Comparison of ENCODE assay signal across 8 mouse cellular contexts in genomic region chr10:28073991-28074652, GRCm38 (mm10). TPM values are rescaled to one million over a fixed set of nuclear protein-coding genes. Genes with fewer than 3 reads are reported as not detected.
DNase-seq lines count a peak whose midpoint lies in the region; ATAC-seq and TF ChIP-seq lines count a peak whose summit lies in the region.

No protein-coding gene starts in this region.

- H3K27ac ChIP-seq in testis, adult 2 months (ENCODE audit: control insufficient read depth, insufficient read depth, low read depth, low read length), result peak overlapping the region; percentile 48; the same call in 1 of the 2 replicates
- H3K27ac ChIP-seq in hindbrain, embryonic 15.5 days (replicated peaks), result peak overlapping the region; percentile 90
- peak overlapping the region; percentile 97 for H3K27ac ChIP-seq in limb, embryonic 12.5 days
- H3K27ac ChIP-seq in midbrain, postnatal 0 days (ENCODE audit: low read depth, low read length), result peak overlapping the region; percentile 72; the same call in 1 of the 2 replicates

- no peaks in the 10 kb centered on the region for H3K36me3 ChIP-seq in testis, adult 2 months (ENCODE audit: control insufficient read depth, insufficient read depth, low read length)
- no peaks in the 10 kb centered on the region for H3K36me3 ChIP-seq in hindbrain, embryonic 15.5 days
- H3K36me3 ChIP-seq in limb, embryonic 12.5 days, result no peaks in the 10 kb centered on the region
- no peaks in the 10 kb centered on the region for H3K36me3 ChIP-seq in midbrain, postnatal 0 days (ENCODE audit: insufficient read depth, low read length)

- H3K9me3 ChIP-seq in hindbrain, embryonic 15.5 days, result no peaks in the 10 kb centered on the region
- no peaks in the 10 kb centered on the region for H3K9me3 ChIP-seq in limb, embryonic 12.5 days
- H3K9me3 ChIP-seq in midbrain, postnatal 0 days (ENCODE audit: low read length), result no peaks in the 10 kb centered on the region

- peak overlapping the region; percentile 85 for H3K4me3 ChIP-seq in testis, adult 2 months (ENCODE audit: control insufficient read depth, low read depth, low read length)
- peak overlapping the region; percentile 76 for H3K4me3 ChIP-seq in hindbrain, embryonic 15.5 days
- peak overlapping the region; percentile 74 for H3K4me3 ChIP-seq in limb, embryonic 12.5 days (replicated peaks)
- H3K4me3 ChIP-seq in midbrain, postnatal 0 days (ENCODE audit: low read depth, low read length), result peak overlapping the region; percentile 66

- H3K4me1 ChIP-seq in testis, adult 2 months (ENCODE audit: control insufficient read depth, insufficient read depth, low read length), result peaks cover 11% of the 10 kb centered on the region
- H3K4me1 ChIP-seq in hindbrain, embryonic 15.5 days (replicated peaks), result peaks cover 18% of the 10 kb centered on the region
- peaks cover 18% of the 10 kb centered on the region for H3K4me1 ChIP-seq in limb, embryonic 12.5 days (replicated peaks)
- peaks cover 2% of the 10 kb centered on the region; the same call in 1 of the 2 replicates for H3K4me1 ChIP-seq in midbrain, postnatal 0 days (ENCODE audit: insufficient read depth, low read length)

- no peak for TF ChIP-seq POLR2A in testis, adult 2 months (IDR thresholded peaks at IDR 0.05; ENCODE audit: control insufficient read depth, low read depth, low read length)

- H3K4me2 ChIP-seq in hindbrain, embryonic 15.5 days, result peak overlapping the region; percentile 94
- H3K4me2 ChIP-seq in limb, embryonic 12.5 days, result peak overlapping the region; percentile 83
- H3K4me2 ChIP-seq in midbrain, postnatal 0 days (ENCODE audit: low read depth, low read length, poor library complexity, severe bottlenecking), result peak overlapping the region; percentile 90

- TF ChIP-seq CTCF in testis, adult 2 months (IDR thresholded peaks at IDR 0.05; ENCODE audit: control insufficient read depth, insufficient read depth, insufficient replicate concordance, low read depth, low read length), result no peak
- no peak for TF ChIP-seq CTCF in midbrain, postnatal 0 days (IDR thresholded peaks at IDR 0.05)

- 0 out of 2 replicates have a peak, but pooled peaks have one; percentile 12 for ATAC-seq in hindbrain, embryonic 15.5 days (ENCODE audit: low FRiP score, low read depth)
- no peak for ATAC-seq in limb, embryonic 12.5 days (ENCODE audit: insufficient number of reproducible peaks, insufficient read depth, low FRiP score, low TSS enrichment, low read depth)
- ATAC-seq in midbrain, postnatal 0 days (ENCODE audit: low FRiP score), result no peak; the same call in 1 of the 2 replicates

- under 1% methylated on average over 26 of the region's 26 CpGs for WGBS in hindbrain, embryonic 15.5 days
- under 1% methylated on average over 26 of the region's 26 CpGs for WGBS in limb, embryonic 12.5 days
- under 1% methylated on average over 25 of the region's 26 CpGs for WGBS in midbrain, postnatal 0 days

- no peaks in the 10 kb centered on the region for H3K27me3 ChIP-seq in testis, adult 2 months (ENCODE audit: control insufficient read depth, insufficient read depth, low read length)
- no peaks in the 10 kb centered on the region for H3K27me3 ChIP-seq in hindbrain, embryonic 15.5 days
- H3K27me3 ChIP-seq in limb, embryonic 12.5 days, result no peaks in the 10 kb centered on the region
- no peaks in the 10 kb centered on the region for H3K27me3 ChIP-seq in midbrain, postnatal 0 days (ENCODE audit: insufficient read depth, low read length)

- H3K9ac ChIP-seq in hindbrain, embryonic 15.5 days, result peak overlapping the region; percentile 78
- peak overlapping the region; percentile 84 for H3K9ac ChIP-seq in limb, embryonic 12.5 days (replicated peaks)
- H3K9ac ChIP-seq in midbrain, postnatal 0 days (replicated peaks; ENCODE audit: low read length, poor library complexity, severe bottlenecking), result peak overlapping the region; percentile 62

- peak; percentile 26 for DNase-seq in adrenal gland, postnatal 14 days
- DNase-seq in adrenal gland, adult (ENCODE audit: inconsistent age in 2 of 2, low spot score in 1 of 2), result no peak
- no peak for DNase-seq in testis, postnatal 14 days (ENCODE audit: low spot score)
- DNase-seq in midbrain, postnatal 0 days (ENCODE audit: low spot score), result peak; percentile 38
- DNase-seq in B cell, adult 2 months, result no peak

RNA-seq across cellular contexts. Expression of gene Ptprk, which starts 0.5 kb away (rescaled TPM):
- 21.6 and 23.3 TPM in 2 replicates for total RNA-seq in adrenal gland, postnatal 14 days (2021)
- polyA plus RNA-seq in testis, adult 2 months (2012; rRNA removed), result 1.3 and 1.7 TPM in 2 replicates
- 30.1 and 33.6 TPM in 2 replicates for polyA plus RNA-seq in hindbrain, embryonic 15.5 days (2015; fragmentation: Nextera tagmentation; extraction: Ambion mirVana)
- polyA plus RNA-seq in limb, embryonic 12.5 days (2016; fragmentation: Nextera tagmentation; extraction: Ambion mirVana), result 43.9 and 44.8 TPM in 2 replicates
- 43.4 and 51.6 TPM in 2 replicates for total RNA-seq in midbrain, postnatal 0 days (2014; rRNA removed)
- 20.3 and 25.4 TPM in 2 replicates for polyA plus RNA-seq in midbrain, postnatal 0 days (2015; fragmentation: Nextera tagmentation; extraction: Ambion mirVana)

Comparison
In these comparisons a context has a peak if more than half of its experiments do, and no peak if none do; other contexts are left out.
1. DNase-seq: peak in adrenal gland, postnatal 14 days (single experiment) and midbrain, postnatal 0 days (single experiment); none in adrenal gland, adult (0 of 2), testis, postnatal 14 days (single experiment) and B cell, adult 2 months (0 of 2).
2. Peak in every context shown above with its lines, with median percentiles within 50 percentile points of each other: H3K27ac ChIP-seq, H3K4me3 ChIP-seq, H3K4me2 ChIP-seq and H3K9ac ChIP-seq.